Mouse (Mus musculus): ENCODE results near the gene Slit3. TPM values are rescaled to one million over a fixed set of nuclear protein-coding genes. Genes with fewer than 3 reads are reported as not detected.

The Slit3 gene
- total and polyA plus RNA-seq, 3 experiments, result 0.55 to 4.8 (median 2.8) TPM

DNA sequence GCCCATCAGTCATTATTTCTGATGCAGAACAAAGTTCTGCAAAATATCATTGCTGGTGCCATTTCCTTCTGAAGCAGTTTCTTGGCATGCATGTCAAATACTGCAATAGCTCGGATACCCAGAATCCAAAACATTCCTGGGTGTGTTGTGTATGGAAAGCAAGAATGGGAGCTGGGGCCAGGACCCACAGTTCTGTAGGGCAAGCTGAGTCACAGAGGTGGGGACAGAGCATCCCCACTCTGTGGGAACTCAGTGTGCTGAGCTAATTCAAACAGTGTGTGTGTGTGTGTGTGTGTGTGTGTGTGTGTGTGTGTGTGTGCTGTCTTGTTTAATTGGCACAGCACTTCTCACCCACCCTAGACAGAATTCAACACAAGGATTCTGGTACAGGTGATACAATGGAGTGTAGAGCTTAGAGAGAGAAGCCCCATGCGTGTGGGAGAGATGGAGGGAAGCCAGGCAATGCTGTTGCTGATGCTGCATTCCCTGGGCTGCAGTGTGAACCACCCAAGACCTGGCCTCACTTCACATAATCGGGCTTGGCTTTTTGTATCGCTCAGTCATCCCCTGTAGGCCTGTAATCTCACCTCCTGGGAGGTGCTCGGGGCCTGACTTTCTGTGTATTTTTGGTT, 161.1 kb downstream of the Slit3 start:
- Histone ChIP-seq H3K27ac (ENCODE audit: insufficient read depth, low read depth) (no peak overlapping the region), H3K4me1 (ENCODE audit: control insufficient read depth in 1 of 2, insufficient read depth in 2 of 2) (no peaks in the 10 kb centered on the region), H3K9ac (ENCODE audit: insufficient read depth, low read depth) (no peak overlapping the region), H3K4me3 (replicated peaks in 1 of 3; ENCODE audit: low read depth in 2 of 3, low read length in 2 of 3, poor library complexity in 1 of 3) (no peak overlapping the region), H3K4me2 (ENCODE audit: insufficient read depth, low read depth, poor library complexity, severe bottlenecking) (no peak overlapping the region), H3K36me3 (replicated peaks in 1 of 2; ENCODE audit: control insufficient read depth in 1 of 2, insufficient read depth in 1 of 2, low read length in 1 of 2) (no peaks in the 10 kb centered on the region), H3K79me2 (replicated peaks; ENCODE audit: control insufficient read depth, extremely low read depth, insufficient read depth, poor library complexity, severe bottlenecking) (no peaks in the 10 kb centered on the region), H3K27me3 (replicated peaks) (peaks cover 2% of the 10 kb centered on the region), H3K9me3 (replicated peaks; ENCODE audit: low read length) (no peaks in the 10 kb centered on the region)
- in situ Hi-C loops (cut with MboI; ENCODE audit: low pct_ligation_motif_present, low pct_unique_long_range_greater_than_20kb, low sequenced_read_pairs) (no loop called here), dilution Hi-C loops (cut with MboI; ENCODE audit: extremely low pct_ligation_motif_present, extremely low pct_unique_long_range_greater_than_20kb, low sequenced_read_pairs) (no loop called here)
- DNase-seq (ENCODE audit: extremely low read depth), result no peak
- TF ChIP-seq CHD2 (IDR thresholded peaks at IDR 0.05; ENCODE audit: low read length) (no peak), RAD21 (IDR thresholded peaks at IDR 0.05; ENCODE audit: low read depth, low read length) (no peak), RCOR1 (conservative IDR thresholded peaks at IDR 0.05; ENCODE audit: low read depth, low read length) (no peak), USF1 (IDR thresholded peaks at IDR 0.05; ENCODE audit: low read depth, low read length) (no peak), BHLHE40 (IDR thresholded peaks at IDR 0.05; ENCODE audit: low read depth, low read length) (no peak), ELF1 (IDR thresholded peaks at IDR 0.05; ENCODE audit: low read depth, low read length) (no peak), MAZ (IDR thresholded peaks at IDR 0.05; ENCODE audit: low read depth, low read length) (no peak), PAX5 (IDR thresholded peaks at IDR 0.05; ENCODE audit: low read length) (no peak), USF2 (conservative IDR thresholded peaks at IDR 0.05; ENCODE audit: low read depth, low read length) (no peak), POLR2A (IDR thresholded peaks at IDR 0.05; ENCODE audit: low read depth, low read length) (no peak), JUN (IDR thresholded peaks at IDR 0.05; ENCODE audit: insufficient read depth, low read depth, low read length) (no peak), MAFK (IDR thresholded peaks at IDR 0.05; ENCODE audit: insufficient replicate concordance, low read length) (no peak), CHD1 (IDR thresholded peaks at IDR 0.05; ENCODE audit: low read depth, low read length) (no peak), POLR2AphosphoS2 (IDR thresholded peaks at IDR 0.05; ENCODE audit: low read depth, low read length) (no peak), ZMIZ1 (IDR thresholded peaks at IDR 0.05; ENCODE audit: low read depth, low read length) (no peak), HCFC1 (IDR thresholded peaks at IDR 0.05; ENCODE audit: low read depth, low read length) (no peak)

GRCm38 (mm10) chr11:35282825-35283571, 162.0 kb downstream of the Slit3 start:
- no peaks in the 10 kb centered on the region for H3K79me2 ChIP-seq (replicated peaks; ENCODE audit: control insufficient read depth, extremely low read depth, insufficient read depth, poor library complexity, severe bottlenecking)
- in situ Hi-C loops (cut with MboI; ENCODE audit: low pct_ligation_motif_present, low pct_unique_long_range_greater_than_20kb, low sequenced_read_pairs), result no loop called here
- H3K27ac ChIP-seq (ENCODE audit: insufficient read depth, low read depth), result no peak overlapping the region
- TF ChIP-seq GABPA (IDR thresholded peaks at IDR 0.05; ENCODE audit: insufficient replicate concordance, low read depth, low read length), result no peak
- TF ChIP-seq BHLHE40 (IDR thresholded peaks at IDR 0.05; ENCODE audit: low read depth, low read length), result no peak
- TF ChIP-seq MXI1 (IDR thresholded peaks at IDR 0.05; ENCODE audit: low read depth, low read length), result no peak
- no peak for TF ChIP-seq MAX (IDR thresholded peaks at IDR 0.05; ENCODE audit: low read length)
- TF ChIP-seq ZMIZ1 (IDR thresholded peaks at IDR 0.05; ENCODE audit: low read depth, low read length), result no peak
- TF ChIP-seq ETS1 (conservative IDR thresholded peaks at IDR 0.05; ENCODE audit: low read depth, low read length), result no peak
- TF ChIP-seq CHD2 (IDR thresholded peaks at IDR 0.05; ENCODE audit: low read length), result no peak
- no peak for TF ChIP-seq E2F4 (IDR thresholded peaks at IDR 0.05; ENCODE audit: insufficient replicate concordance, low read depth, low read length)
- TF ChIP-seq EP300 (IDR thresholded peaks at IDR 0.05; ENCODE audit: low read length), result no peak
- TF ChIP-seq PAX5 (IDR thresholded peaks at IDR 0.05; ENCODE audit: low read length), result no peak
- TF ChIP-seq JUN (IDR thresholded peaks at IDR 0.05; ENCODE audit: insufficient read depth, low read depth, low read length), result no peak
- TF ChIP-seq NELFE (IDR thresholded peaks at IDR 0.05; ENCODE audit: low read depth, low read length), result no peak
- no peak for TF ChIP-seq USF1 (IDR thresholded peaks at IDR 0.05; ENCODE audit: low read depth, low read length)
- no peak for TF ChIP-seq ZNF384 (IDR thresholded peaks at IDR 0.05; ENCODE audit: low read depth, low read length)
- TF ChIP-seq IRF4 (IDR thresholded peaks at IDR 0.05; ENCODE audit: low read depth, low read length), result no peak
- no peak for TF ChIP-seq MAFK (IDR thresholded peaks at IDR 0.05; ENCODE audit: insufficient replicate concordance, low read length)
- TF ChIP-seq ZC3H11A (IDR thresholded peaks at IDR 0.05; ENCODE audit: low read depth, low read length), result no peak
- TF ChIP-seq CHD1 (IDR thresholded peaks at IDR 0.05; ENCODE audit: low read depth, low read length), result no peak
- no peak for TF ChIP-seq POLR2AphosphoS2 (IDR thresholded peaks at IDR 0.05; ENCODE audit: low read depth, low read length)
- TF ChIP-seq RAD21 (IDR thresholded peaks at IDR 0.05; ENCODE audit: low read depth, low read length), result no peak
- dilution Hi-C loops (cut with MboI; ENCODE audit: extremely low pct_ligation_motif_present, extremely low pct_unique_long_range_greater_than_20kb, low sequenced_read_pairs), result no loop called here
- H3K9ac ChIP-seq (ENCODE audit: insufficient read depth, low read depth), result no peak overlapping the region
- no peaks in the 10 kb centered on the region for H3K9me3 ChIP-seq (replicated peaks; ENCODE audit: low read length)
- no peaks in the 10 kb centered on the region for H3K4me1 ChIP-seq (ENCODE audit: control insufficient read depth in 1 of 2, insufficient read depth in 2 of 2)
- H3K36me3 ChIP-seq (replicated peaks in 1 of 2; ENCODE audit: control insufficient read depth in 1 of 2, insufficient read depth in 1 of 2, low read length in 1 of 2), result no peaks in the 10 kb centered on the region
- H3K27me3 ChIP-seq (replicated peaks), result peaks cover 2% of the 10 kb centered on the region
- no peak for DNase-seq (ENCODE audit: extremely low read depth)
- H3K4me2 ChIP-seq (ENCODE audit: insufficient read depth, low read depth, poor library complexity, severe bottlenecking), result no peak overlapping the region
- H3K4me3 ChIP-seq (replicated peaks in 1 of 3; ENCODE audit: low read depth in 2 of 3, low read length in 2 of 3, poor library complexity in 1 of 3), result no peak overlapping the region
